Mouse (Mus musculus) G1E (cell line): Measurements from ENCODE around the gene Taar8b. TPM values are rescaled to one million over a fixed set of nuclear protein-coding genes. Genes with fewer than 3 reads are reported as not detected.
"Not testable (repeated sequence)": the region's sequence is repeated elsewhere in the genome, so short reads cannot be mapped to it uniquely, and the experiment has no call there.

ENCODE experiments used
- ATAC-seq: 2 replicates; pipeline ENCODE4 v1.8.0; 2016; ENCODE audit warnings: mild to moderate bottlenecking; ENCODE audit not compliant: insufficient number of reproducible peaks, poor library complexity, low FRiP score, severe bottlenecking; ENCODE audit errors: extremely low read depth
- DNase-seq: peaks from one replicate; pipeline ENCODE4 v3.0.0; 2012; ENCODE audit warnings: low spot score
- H3K27me3 ChIP-seq: 2 replicates; pipeline ENCODE4 v1.6.1; 2012; ENCODE audit warnings: mild to moderate bottlenecking, low read length, inconsistent platforms; ENCODE audit not compliant: insufficient read depth
- H3K36me3 ChIP-seq: replicated peaks from 2 replicates; pipeline ENCODE3; 2012; ENCODE audit warnings: mild to moderate bottlenecking, inconsistent platforms
- H3K4me1 ChIP-seq: 2 replicates; pipeline ENCODE4 v1.6.1; 2012; ENCODE audit warnings: low read depth, low read length, inconsistent platforms, mixed read lengths; ENCODE audit not compliant: insufficient read depth
- H3K4me3 ChIP-seq: 2 replicates; pipeline ENCODE4 v1.5.1; 2012; ENCODE audit warnings: low read depth, mild to moderate bottlenecking, inconsistent platforms, low read length, moderate library complexity, mixed read lengths
- H3K9me3 ChIP-seq: replicated peaks from 2 replicates; pipeline ENCODE4 v1.6.1; 2012; ENCODE audit warnings: inconsistent platforms
- CTCF ChIP-seq: IDR thresholded peaks from 2 replicates; pipeline ENCODE4 v1.5.1; 2012; ENCODE audit warnings: low read depth, low read length, inconsistent platforms, mixed read lengths
- GATA1 ChIP-seq: IDR thresholded peaks from 2 replicates; pipeline ENCODE4 v1.6.1; 2012; ENCODE audit warnings: borderline replicate concordance, low read length, inconsistent platforms, mixed read lengths
- GATA2 ChIP-seq: IDR thresholded peaks from 2 replicates; pipeline ENCODE4 v1.6.1; 2012; ENCODE audit warnings: low read depth, low read length, inconsistent platforms, borderline replicate concordance
- POLR2AphosphoS5 ChIP-seq: IDR thresholded peaks from 2 replicates; pipeline ENCODE4 v1.6.1; 2012; ENCODE audit warnings: low read depth, low read length, inconsistent platforms; ENCODE audit not compliant: insufficient replicate concordance
- TAL1 ChIP-seq: conservative IDR thresholded peaks from 2 replicates; pipeline ENCODE4 v1.6.1; 2012; ENCODE audit warnings: low read depth, low read length, inconsistent platforms, mixed read lengths
- polyA plus RNA-seq: library from polyadenylated mRNA; stranded (reverse); fragments of >175 nt; gene quantifications from 2 replicates; pipeline ENCODE4 v1.2.3, GENCODE M21; 2012
- total RNA-seq, 2 experiments: library from RNA; stranded (forward) in 1 of 2; stranded (reverse) in 1 of 2; fragments of 200-1000 nt in 1 of 2; fragments of >200 nt in 1 of 2; fragmentation: Nextera tagmentation in 1 of 2; gene quantifications; 2 replicates each; pipeline ENCODE4 v1.2.3; 2014 to 2017

Gene Taar8b
- total and polyA plus RNA-seq, 3 experiments, result not detected

GRCm38 (mm10) chr10:24087168-24087567 lies 4.9 kb downstream of the Taar8b start:
- no peak for ATAC-seq
- Histone ChIP-seq H3K27me3 (no peaks in the 10 kb centered on the region), H3K4me1 (no peaks in the 10 kb centered on the region), H3K9me3 (no peaks in the 10 kb centered on the region), H3K4me3 (no peak overlapping the region), H3K36me3 (no peaks in the 10 kb centered on the region)
- TF ChIP-seq GATA2, result no peak
- no peak for TF ChIP-seq POLR2AphosphoS5
- TF ChIP-seq TAL1, result no peak
- no peak for TF ChIP-seq CTCF
- no peak for TF ChIP-seq GATA1
- DNase-seq, result no peak

- ATAC-seq (no peak), DNase-seq (no peak)
- H3K9me3 ChIP-seq, result no peaks in the 10 kb centered on the region
- H3K27me3 ChIP-seq, result no peaks in the 10 kb centered on the region
- H3K4me1 ChIP-seq, result no peaks in the 10 kb centered on the region
- no peaks in the 10 kb centered on the region for H3K36me3 ChIP-seq
- H3K4me3 ChIP-seq, result no peak overlapping the region
- TF ChIP-seq GATA2 (no peak), GATA1 (no peak), POLR2AphosphoS5 (no peak), TAL1 (no peak), CTCF (no peak)
These were observed 5.5 kb downstream of the Taar8b start for GRCm38 (mm10) chr10:24086555-24086954.

- H3K27me3 ChIP-seq, result no peaks in the 10 kb centered on the region
- H3K4me1 ChIP-seq, result no peaks in the 10 kb centered on the region
- no peaks in the 10 kb centered on the region for H3K9me3 ChIP-seq
- ATAC-seq, result no peak
- no peak for DNase-seq
- H3K4me3 ChIP-seq, result no peak overlapping the region
- H3K36me3 ChIP-seq, result no peaks in the 10 kb centered on the region
- TF ChIP-seq GATA2, result no peak
- TF ChIP-seq POLR2AphosphoS5, result no peak
- TF ChIP-seq GATA1, result no peak
- TF ChIP-seq TAL1, result no peak
- no peak for TF ChIP-seq CTCF
These were observed 6.2 kb downstream of the Taar8b start for GRCm38 (mm10) chr10:24085936-24086335.

DNA sequence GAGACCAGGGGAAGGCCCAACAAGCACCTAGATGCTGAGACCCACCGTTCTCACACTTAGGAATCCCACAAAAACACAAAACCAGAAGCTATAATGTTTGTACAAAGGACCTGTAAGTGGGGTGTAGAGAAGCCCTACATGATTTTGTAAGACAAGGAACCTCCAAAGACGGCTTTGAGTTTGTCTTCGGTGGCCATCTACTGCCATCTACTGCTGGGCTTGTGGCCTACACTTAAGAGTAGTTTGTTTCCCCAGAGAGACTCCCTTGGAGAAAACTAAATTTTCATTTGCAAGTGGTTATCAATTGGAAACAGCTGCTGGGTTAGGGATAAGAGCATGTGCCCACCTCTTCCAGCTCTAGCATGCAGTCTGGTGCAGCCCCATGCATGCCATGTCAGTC lies 11.9 kb downstream of the Taar8b start:
- H3K27me3 ChIP-seq, result no peaks in the 10 kb centered on the region
- DNase-seq (no peak), ATAC-seq (no peak)
- TF ChIP-seq GATA1 (no peak), GATA2 (no peak), TAL1 (no peak), POLR2AphosphoS5 (no peak), CTCF (no peak)
- H3K4me3 ChIP-seq, result no peak overlapping the region
- H3K36me3 ChIP-seq, result no peaks in the 10 kb centered on the region
- no peaks in the 10 kb centered on the region for H3K4me1 ChIP-seq
- H3K9me3 ChIP-seq, result no peaks in the 10 kb centered on the region

DNA sequence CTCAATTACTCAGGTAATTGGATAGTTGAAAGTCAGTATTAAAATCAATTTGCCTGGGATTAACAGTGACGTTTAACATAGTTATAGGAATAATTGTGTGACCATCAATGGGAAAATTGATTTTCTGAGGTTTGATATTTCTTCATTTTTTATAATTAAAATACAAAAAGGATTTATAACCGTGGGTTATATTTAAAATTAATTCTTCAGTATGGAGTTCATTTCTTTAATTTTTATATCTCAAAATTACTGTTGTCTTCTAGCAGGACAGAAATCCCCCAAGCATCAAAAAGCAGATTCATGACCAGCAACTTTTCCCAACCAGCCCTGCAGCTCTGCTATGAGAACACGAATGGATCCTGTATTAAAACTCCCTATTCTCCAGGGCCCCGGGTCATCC lies 15.9 kb downstream of the Taar8b start, which contains the start of gene Taar8a:
Gene Taar8a, plus strand, starts transcription at position 301 of the 400 bp plus-strand sequence.
- not testable (repeated sequence) for DNase-seq, H3K36me3 ChIP-seq, H3K4me1 ChIP-seq, H3K9me3 ChIP-seq, H3K27me3 ChIP-seq, ATAC-seq, H3K4me3 ChIP-seq

DNA sequence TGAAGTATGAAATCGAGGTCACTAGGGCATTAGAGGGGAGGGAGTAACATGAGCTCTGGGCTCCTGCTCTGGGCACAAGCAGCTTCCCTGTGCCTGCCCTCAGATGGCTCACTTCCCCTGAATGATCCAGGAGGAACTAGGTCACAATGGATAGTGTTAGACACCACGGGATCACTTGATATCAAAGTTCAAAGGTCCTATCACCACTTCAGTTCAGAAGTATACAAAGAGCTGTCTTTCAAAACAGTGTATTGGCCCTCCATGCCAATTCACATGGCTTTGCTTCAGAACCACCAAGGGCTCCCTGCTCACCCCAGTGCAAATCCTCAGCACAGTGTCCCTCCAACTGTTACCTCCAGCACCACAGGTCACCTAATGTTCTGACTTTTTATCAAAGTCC lies 17.3 kb downstream of the Taar8b start:
- not testable (repeated sequence) for H3K9me3 ChIP-seq, H3K4me3 ChIP-seq, H3K4me1 ChIP-seq, DNase-seq, H3K36me3 ChIP-seq, H3K27me3 ChIP-seq, ATAC-seq

DNA sequence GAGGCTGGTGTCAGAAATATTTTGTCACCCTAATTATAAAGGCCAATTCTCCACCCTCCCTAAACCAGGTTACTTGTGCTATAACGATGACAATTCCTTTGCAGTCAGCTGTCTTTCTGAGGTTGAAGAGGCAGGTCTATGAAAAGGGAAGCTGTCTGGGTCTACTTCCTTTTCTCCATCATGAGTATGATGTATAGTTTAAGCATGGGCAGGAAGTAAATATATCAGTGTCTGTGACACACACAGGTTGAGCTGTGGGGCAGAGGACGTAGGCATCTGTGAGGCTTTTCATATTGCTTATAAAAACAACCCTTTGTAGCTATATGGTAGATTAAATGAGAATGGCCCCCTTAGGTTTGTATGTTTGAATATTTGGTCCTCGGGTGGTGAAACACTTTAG lies 33.1 kb downstream of the Taar8b start:
- TF ChIP-seq POLR2AphosphoS5, result no peak
- TF ChIP-seq GATA1, result no peak
- no peak for TF ChIP-seq CTCF
- no peak for TF ChIP-seq TAL1
- no peak for TF ChIP-seq GATA2
- ATAC-seq, result no peak
- no peaks in the 10 kb centered on the region for H3K9me3 ChIP-seq
- no peak for DNase-seq
- H3K27me3 ChIP-seq, result no peaks in the 10 kb centered on the region
- no peaks in the 10 kb centered on the region for H3K36me3 ChIP-seq
- no peaks in the 10 kb centered on the region for H3K4me1 ChIP-seq
- H3K4me3 ChIP-seq, result no peak overlapping the region
